Mouse (Mus musculus): ENCODE results near the gene Napsa. TPM values are rescaled to one million over a fixed set of nuclear protein-coding genes. Genes with fewer than 3 reads are reported as not detected.
A peak's percentile ranks its signal among the peaks of the same experiment; 100 is the strongest.

Gene Napsa
- polyA plus RNA-seq, 1 experiment from 2014 or later, result 832 TPM

DNA sequence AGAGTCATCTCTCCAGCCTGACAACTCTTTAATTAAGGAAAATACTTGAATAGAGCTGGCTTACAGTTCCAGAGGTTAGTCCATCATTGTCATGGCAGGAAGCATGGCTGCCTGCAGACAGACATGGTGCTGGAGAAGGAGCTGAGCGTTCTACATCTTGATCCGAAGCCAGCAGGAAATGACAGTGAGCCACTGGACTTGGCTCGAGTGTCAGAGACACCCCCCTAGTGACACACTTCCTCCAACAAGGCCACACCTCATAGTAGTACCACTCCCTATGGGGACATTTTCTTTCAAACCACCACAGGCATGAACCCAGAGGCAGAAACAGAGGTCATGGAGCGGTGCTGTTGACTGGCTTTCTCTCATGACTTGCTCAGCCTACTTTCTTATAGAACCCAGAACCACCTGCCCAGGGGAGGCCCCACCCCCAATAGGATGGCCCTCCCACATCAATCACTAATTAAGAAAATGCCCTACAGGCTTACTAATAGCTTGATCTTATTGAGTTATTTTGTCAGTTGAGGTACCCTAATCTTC lies 12.2 kb downstream of the Napsa start:
- Histone ChIP-seq H3K4me1 (ENCODE audit: insufficient read depth, low read depth, low read length) (peaks cover 17% of the 10 kb centered on the region; the same call in 1 of the 2 replicates), H3K27ac (ENCODE audit: low read length) (no peak overlapping the region), H3K9ac (replicated peaks; ENCODE audit: low read depth) (no peak overlapping the region), H3K4me3 (ENCODE audit: low read depth, low read length) (no peak overlapping the region), H3K4me2 (replicated peaks; ENCODE audit: low read depth, low read length) (no peak overlapping the region), H3K27me3 (replicated peaks; ENCODE audit: insufficient read depth, low read length) (no peaks in the 10 kb centered on the region; the same call in 1 of the 2 replicates), H3K9me3 (ENCODE audit: low read length) (no peaks in the 10 kb centered on the region), H3K36me3 (ENCODE audit: insufficient read depth, low read length) (no peaks in the 10 kb centered on the region)
- ATAC-seq (no peak), DNase-seq (ENCODE audit: low spot score) (peak; percentile 54)
- TF ChIP-seq CTCF (IDR thresholded peaks at IDR 0.05), result no peak
- TF ChIP-seq EP300 (IDR thresholded peaks at IDR 0.05), result no peak
- WGBS, result 57% methylated on average over 4 of the region's 4 CpGs

- ATAC-seq, result no peak
- Histone ChIP-seq H3K4me1 (ENCODE audit: insufficient read depth, low read depth, low read length) (peaks cover 17% of the 10 kb centered on the region; the same call in 1 of the 2 replicates), H3K36me3 (ENCODE audit: insufficient read depth, low read length) (no peaks in the 10 kb centered on the region), H3K4me3 (ENCODE audit: low read depth, low read length) (no peak overlapping the region), H3K27me3 (replicated peaks; ENCODE audit: insufficient read depth, low read length) (no peaks in the 10 kb centered on the region; the same call in 1 of the 2 replicates), H3K9me3 (ENCODE audit: low read length) (no peaks in the 10 kb centered on the region), H3K9ac (replicated peaks; ENCODE audit: low read depth) (no peak overlapping the region), H3K4me2 (replicated peaks; ENCODE audit: low read depth, low read length) (no peak overlapping the region), H3K27ac (ENCODE audit: low read length) (no peak overlapping the region)
- no peak for DNase-seq (ENCODE audit: low spot score)
- no peak for TF ChIP-seq EP300 (IDR thresholded peaks at IDR 0.05)
- 87% methylated on average over 6 of the region's 6 CpGs for WGBS
Measured at GRCm38 (mm10) chr7:44584921-44585320, 12.7 kb downstream of the Napsa start.

DNA sequence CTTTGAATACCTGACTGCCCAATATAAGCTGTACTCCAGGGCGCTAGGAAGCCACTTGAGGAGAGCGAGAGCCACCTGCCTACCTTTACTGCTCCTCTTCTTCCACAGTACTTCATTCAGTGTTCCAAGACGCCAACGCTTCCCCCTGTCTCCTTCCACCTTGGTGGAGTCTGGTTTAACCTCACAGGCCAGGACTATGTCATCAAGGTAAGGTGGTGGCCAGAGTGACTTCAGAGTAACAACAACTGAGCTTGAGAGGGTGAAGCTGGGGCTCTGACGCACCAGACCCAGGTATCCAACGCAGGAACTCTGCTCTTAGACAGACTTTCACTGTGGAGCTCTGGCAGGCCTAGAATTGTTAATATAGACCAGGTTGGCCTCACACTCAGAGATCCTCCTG lies 13.4 kb downstream of the Napsa start:
- H3K36me3 ChIP-seq (ENCODE audit: insufficient read depth, low read length), result no peaks in the 10 kb centered on the region
- no peak overlapping the region for H3K4me3 ChIP-seq (ENCODE audit: low read depth, low read length)
- no peak overlapping the region for H3K4me2 ChIP-seq (replicated peaks; ENCODE audit: low read depth, low read length)
- DNase-seq (ENCODE audit: low spot score) (no peak), ATAC-seq (no peak)
- no peak overlapping the region for H3K9ac ChIP-seq (replicated peaks; ENCODE audit: low read depth)
- no peak for TF ChIP-seq EP300 (IDR thresholded peaks at IDR 0.05)
- TF ChIP-seq CTCF (IDR thresholded peaks at IDR 0.05), result no peak
- H3K27ac ChIP-seq (ENCODE audit: low read length), result no peak overlapping the region
- no peaks in the 10 kb centered on the region; the same call in 1 of the 2 replicates for H3K27me3 ChIP-seq (replicated peaks; ENCODE audit: insufficient read depth, low read length)
- WGBS, result 77% methylated on average over 6 of the region's 6 CpGs
- no peaks in the 10 kb centered on the region for H3K9me3 ChIP-seq (ENCODE audit: low read length)
- peaks cover 17% of the 10 kb centered on the region; the same call in 1 of the 2 replicates for H3K4me1 ChIP-seq (ENCODE audit: insufficient read depth, low read depth, low read length)

GRCm38 (mm10) chr7:44586518-44586917 lies 14.3 kb downstream of the Napsa start:
- Histone ChIP-seq H3K4me2 (replicated peaks; ENCODE audit: low read depth, low read length) (peak overlapping the region; percentile 45), H3K36me3 (ENCODE audit: insufficient read depth, low read length) (no peaks in the 10 kb centered on the region), H3K9me3 (ENCODE audit: low read length) (no peaks in the 10 kb centered on the region), H3K4me1 (ENCODE audit: insufficient read depth, low read depth, low read length) (peaks cover 20% of the 10 kb centered on the region; the same call in 1 of the 2 replicates), H3K9ac (replicated peaks; ENCODE audit: low read depth) (no peak overlapping the region), H3K27me3 (replicated peaks; ENCODE audit: insufficient read depth, low read length) (no peaks in the 10 kb centered on the region; the same call in 1 of the 2 replicates), H3K4me3 (ENCODE audit: low read depth, low read length) (peak overlapping the region; percentile 4; the same call in 1 of the 2 replicates), H3K27ac (ENCODE audit: low read length) (no peak overlapping the region)
- TF ChIP-seq EP300 (IDR thresholded peaks at IDR 0.05) (no peak), CTCF (IDR thresholded peaks at IDR 0.05) (no peak)
- no peak for ATAC-seq
- WGBS, result 15% methylated on average over 19 of the region's 19 CpGs
- DNase-seq (ENCODE audit: low spot score), result no peak

DNA sequence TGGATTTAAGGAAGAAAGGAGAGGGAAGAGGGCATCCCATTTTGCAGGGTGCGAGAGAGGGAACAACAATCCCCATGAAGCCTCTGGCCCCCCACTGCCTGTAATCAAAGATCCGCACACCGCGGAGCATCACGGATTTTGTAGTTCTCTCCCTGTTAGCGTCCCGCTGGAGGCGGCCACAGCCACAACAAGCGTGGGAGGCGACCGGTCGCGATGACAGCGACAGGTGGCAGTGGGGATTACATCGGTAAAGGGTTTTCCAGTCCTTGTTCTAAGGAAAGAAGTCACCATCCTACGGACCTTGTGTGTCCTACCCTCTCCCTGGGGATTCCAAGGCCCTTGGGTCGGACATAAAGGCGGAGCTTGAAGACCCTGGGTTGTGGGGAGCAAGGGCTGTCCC lies 14.8 kb downstream of the Napsa start:
- no peaks in the 10 kb centered on the region for H3K9me3 ChIP-seq (ENCODE audit: low read length)
- no peak for TF ChIP-seq CTCF (IDR thresholded peaks at IDR 0.05)
- no peak for TF ChIP-seq EP300 (IDR thresholded peaks at IDR 0.05)
- H3K27ac ChIP-seq (ENCODE audit: low read length), result 0 out of 2 replicates have a peak overlapping the region, but pooled peaks have one; percentile 4
- H3K27me3 ChIP-seq (replicated peaks; ENCODE audit: insufficient read depth, low read length), result no peaks in the 10 kb centered on the region; the same call in 1 of the 2 replicates
- 2% methylated on average over 18 of the region's 18 CpGs for WGBS
- peak overlapping the region; percentile 45 for H3K4me2 ChIP-seq (replicated peaks; ENCODE audit: low read depth, low read length)
- H3K4me3 ChIP-seq (ENCODE audit: low read depth, low read length), result peak overlapping the region; percentile 4; the same call in 1 of the 2 replicates
- 0 out of 2 replicates have a peak overlapping the region, but pooled peaks have one; percentile 12 for H3K9ac ChIP-seq (replicated peaks; ENCODE audit: low read depth)
- no peak for ATAC-seq
- H3K4me1 ChIP-seq (ENCODE audit: insufficient read depth, low read depth, low read length), result peaks cover 20% of the 10 kb centered on the region; the same call in 1 of the 2 replicates
- DNase-seq (ENCODE audit: low spot score), result peak; percentile 71
- H3K36me3 ChIP-seq (ENCODE audit: insufficient read depth, low read length), result no peaks in the 10 kb centered on the region

GRCm38 (mm10) chr7:44587676-44588075 lies 15.5 kb downstream of the Napsa start:
- H3K4me2 ChIP-seq (replicated peaks; ENCODE audit: low read depth, low read length), result peak overlapping the region; percentile 45
- H3K4me3 ChIP-seq (ENCODE audit: low read depth, low read length), result no peak overlapping the region; the same call in 1 of the 2 replicates
- H3K27ac ChIP-seq (ENCODE audit: low read length), result no peak overlapping the region

More at GRCm38 (mm10) chr7:44587676-44588075, 15.5 kb downstream of the Napsa start:
- peaks cover 2% of the 10 kb centered on the region; the same call in 1 of the 2 replicates for H3K27me3 ChIP-seq (replicated peaks; ENCODE audit: insufficient read depth, low read length)
- H3K9ac ChIP-seq (replicated peaks; ENCODE audit: low read depth), result 0 out of 2 replicates have a peak overlapping the region, but pooled peaks have one; percentile 12
- DNase-seq (ENCODE audit: low spot score) (no peak), ATAC-seq (no peak)
- TF ChIP-seq EP300 (IDR thresholded peaks at IDR 0.05), result no peak
- no peak for TF ChIP-seq CTCF (IDR thresholded peaks at IDR 0.05)
- WGBS, result 36% methylated on average over 6 of the region's 6 CpGs
- peaks cover 14% of the 10 kb centered on the region; the same call in 1 of the 2 replicates for H3K4me1 ChIP-seq (ENCODE audit: insufficient read depth, low read depth, low read length)
- H3K36me3 ChIP-seq (ENCODE audit: insufficient read depth, low read length), result no peaks in the 10 kb centered on the region
- no peaks in the 10 kb centered on the region for H3K9me3 ChIP-seq (ENCODE audit: low read length)

Measured in lung, postnatal 0 days (tissue).